Mouse (Mus musculus): ENCODE measurements at regions not wholly inside any gene's neighbourhood (a gene's known extent, or its start where the extent isn't known, plus 50 kb on each side); places are given as distances from the start of the nearest gene placed in this dataset.

GRCm38 (mm10) chr6:102977122-102977521 lies 404.2 kb upstream of the Cntn3 start:
- DNase-seq (ENCODE audit: low read depth, low spot score): no peak

DNA sequence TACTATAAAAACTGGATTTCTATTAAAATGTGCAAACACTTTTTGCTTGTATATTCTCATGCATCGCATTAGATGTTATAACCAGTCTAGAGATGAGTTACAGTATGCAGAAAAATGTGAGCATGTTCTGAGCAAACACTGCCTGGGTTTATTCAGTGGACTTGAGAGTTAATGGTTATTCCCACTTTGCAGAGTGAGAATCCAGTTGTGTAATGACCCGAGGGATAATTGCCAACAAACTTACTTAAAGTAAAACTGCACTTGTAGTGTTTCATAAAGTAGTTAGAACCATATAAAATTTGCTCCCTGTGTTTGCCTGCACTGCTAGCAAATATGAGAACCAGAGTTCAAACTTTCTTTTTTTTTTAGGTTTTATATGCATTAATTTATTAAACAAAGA lies 450.4 kb upstream of the Cntn3 start:
- no peak for DNase-seq (ENCODE audit: low read depth, low spot score)

GRCm38 (mm10) chr6:103024006-103024405 lies 451.1 kb upstream of the Cntn3 start:
- DNase-seq (ENCODE audit: low read depth, low spot score): no peak

- peak; percentile 51 for DNase-seq (ENCODE audit: low read depth, low spot score)
Measured at GRCm38 (mm10) chr6:103028150-103028549, 455.2 kb upstream of the Cntn3 start.

- DNase-seq (ENCODE audit: low read depth, low spot score): no peak
Measured at GRCm38 (mm10) chr6:103033418-103033817, 460.5 kb upstream of the Cntn3 start.

- no peak for DNase-seq (ENCODE audit: low read depth, low spot score)
Measured at GRCm38 (mm10) chr6:103033919-103034318, 461.0 kb upstream of the Cntn3 start.

GRCm38 (mm10) chr6:103060591-103060990 lies 449.8 kb upstream of the Chl1 start:
- DNase-seq (ENCODE audit: low read depth, low spot score): peak; percentile 61

GRCm38 (mm10) chr6:103106189-103106588 lies 404.2 kb upstream of the Chl1 start:
- DNase-seq (ENCODE audit: low read depth, low spot score): no peak

DNA sequence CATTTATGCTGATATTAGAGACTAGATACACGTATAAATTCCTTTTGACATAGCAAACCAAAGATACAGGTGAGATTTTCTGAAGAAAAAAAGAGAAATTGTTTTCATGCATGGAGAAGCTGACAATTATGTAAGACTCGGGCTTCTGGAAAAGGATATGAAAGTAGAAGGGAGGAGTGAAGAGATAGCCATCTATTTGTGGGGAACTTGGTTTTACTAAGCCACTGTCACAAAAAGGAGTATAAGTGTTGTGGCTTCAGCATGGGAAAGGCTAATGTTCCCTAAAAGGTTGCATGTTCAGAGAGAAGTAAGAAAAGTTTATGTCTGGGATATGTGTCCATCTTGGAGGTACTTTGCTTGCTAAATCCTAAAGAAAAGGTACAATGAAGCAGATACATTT lies 390.8 kb upstream of the Chl1 start:
- no peak for DNase-seq (ENCODE audit: low read depth, low spot score)

GRCm38 (mm10) chr6:103140851-103141250 lies 369.5 kb upstream of the Chl1 start:
- DNase-seq (ENCODE audit: low read depth, low spot score): no peak

DNA sequence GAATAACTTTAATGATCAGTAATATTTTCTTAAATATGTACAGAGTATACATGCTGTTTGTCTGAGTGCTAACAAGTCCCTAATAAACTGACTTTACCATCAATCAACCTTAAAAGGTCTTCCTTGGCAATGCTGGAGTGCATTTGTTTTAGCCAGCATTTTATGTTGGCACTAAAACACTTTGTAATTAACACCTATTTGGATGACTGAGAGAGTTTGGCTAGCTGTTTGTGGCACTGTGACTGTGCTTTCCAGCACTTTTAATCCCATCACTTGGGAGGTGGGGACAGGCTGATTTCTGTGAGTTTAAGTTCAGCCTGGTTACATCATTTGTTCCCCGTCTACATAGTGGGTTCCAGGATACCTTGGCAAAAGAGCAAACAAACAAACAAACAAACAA lies 332.5 kb upstream of the Chl1 start:
- no peak for DNase-seq (ENCODE audit: low read depth, low spot score)

- DNase-seq (ENCODE audit: low read depth, low spot score): no peak
Measured at GRCm38 (mm10) chr6:103183355-103183754, 327.0 kb upstream of the Chl1 start.

DNA sequence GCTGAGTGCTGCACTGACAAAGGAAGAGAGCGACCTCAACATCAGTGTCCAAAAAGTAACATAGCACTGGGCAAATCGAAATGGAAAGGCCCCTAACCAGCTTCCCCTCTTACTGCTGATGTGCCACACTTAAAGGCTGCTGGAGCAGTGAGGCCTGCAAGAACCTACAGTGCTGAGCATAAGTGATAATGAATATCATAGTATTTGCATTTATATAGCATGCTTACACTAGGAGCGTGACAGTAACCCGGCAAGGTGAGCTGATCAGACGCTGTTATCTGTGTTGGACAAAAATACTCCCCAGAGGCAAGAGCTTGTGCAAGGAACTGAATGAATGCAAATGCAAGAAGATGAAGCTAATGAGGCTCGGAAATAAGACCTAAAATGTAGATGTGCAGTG lies 313.5 kb upstream of the Chl1 start:
- DNase-seq (ENCODE audit: low read depth, low spot score): no peak

GRCm38 (mm10) chr6:103201605-103202004 lies 308.8 kb upstream of the Chl1 start:
- DNase-seq (ENCODE audit: low read depth, low spot score): peak; percentile 24

- no peak for DNase-seq (ENCODE audit: low read depth, low spot score)
Measured at GRCm38 (mm10) chr6:103209202-103209601, 301.2 kb upstream of the Chl1 start.

DNA sequence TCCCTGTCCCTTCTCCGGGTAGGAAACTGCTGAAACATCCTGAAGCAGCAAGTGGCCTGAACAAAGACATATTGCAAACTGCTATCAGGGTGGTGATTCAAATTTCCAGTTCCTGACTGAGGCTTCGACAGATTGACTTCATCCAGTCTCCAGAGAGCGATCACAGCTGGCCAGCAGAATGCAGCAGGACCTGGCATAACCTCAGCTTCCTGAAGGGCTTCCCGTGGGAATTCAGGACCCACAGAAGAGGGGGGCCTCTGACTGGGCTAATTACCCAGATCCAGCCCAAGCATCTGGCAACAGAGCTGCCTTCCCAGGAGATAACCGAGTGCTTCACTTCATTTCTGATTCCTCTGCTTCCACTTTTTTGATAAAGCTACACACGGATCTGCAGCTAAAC lies 297.2 kb upstream of the Chl1 start:
- DNase-seq (ENCODE audit: low read depth, low spot score): no peak

DNA sequence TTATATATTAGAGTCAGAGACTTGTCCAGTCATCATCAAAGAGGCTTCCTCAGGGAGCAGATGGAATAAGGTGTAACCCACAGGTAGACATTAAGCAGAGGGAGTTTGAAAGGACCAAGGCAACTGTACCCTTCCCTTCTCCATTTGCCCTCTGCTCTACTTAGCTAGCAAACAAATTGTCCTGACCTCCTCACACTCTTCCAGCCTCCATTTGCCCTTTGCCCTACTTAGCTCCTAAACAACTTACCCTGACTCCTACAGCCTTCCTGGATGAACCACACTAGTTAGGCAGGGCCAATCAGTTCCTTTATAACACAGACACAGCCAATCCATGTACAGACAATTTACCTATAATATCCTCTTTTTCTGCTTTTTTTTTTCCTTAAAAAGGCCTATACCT lies 273.5 kb upstream of the Chl1 start:
- no peak for DNase-seq (ENCODE audit: low read depth, low spot score)

DNA sequence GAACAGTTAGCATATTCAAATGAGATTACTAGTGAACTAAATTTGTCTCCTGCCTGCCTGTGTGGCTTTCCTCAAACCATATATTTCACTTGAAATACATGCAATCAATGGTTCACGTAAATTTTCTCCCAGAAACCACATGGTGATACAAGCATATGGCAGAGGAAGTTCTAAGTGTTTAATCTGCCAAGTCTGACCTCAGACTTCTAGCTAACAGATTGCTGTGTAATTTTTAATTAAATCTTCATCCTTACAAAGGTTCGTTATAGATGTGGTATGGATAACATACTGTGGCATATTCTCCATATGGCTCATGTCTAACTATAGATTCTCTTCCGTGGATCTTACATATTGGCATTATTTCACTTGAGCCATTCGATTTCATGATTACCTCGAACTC lies 241.4 kb upstream of the Chl1 start:
- DNase-seq (ENCODE audit: low read depth, low spot score): no peak

GRCm38 (mm10) chr6:103272216-103272615 lies 238.2 kb upstream of the Chl1 start:
- DNase-seq (ENCODE audit: low read depth, low spot score): no peak

GRCm38 (mm10) chr6:103275071-103275470 lies 235.3 kb upstream of the Chl1 start:
- DNase-seq (ENCODE audit: low read depth, low spot score): no peak

- peak; percentile 12 for DNase-seq (ENCODE audit: low read depth, low spot score)
Measured at GRCm38 (mm10) chr6:103275476-103275875, 234.9 kb upstream of the Chl1 start.

GRCm38 (mm10) chr6:103296015-103296414 lies 214.4 kb upstream of the Chl1 start:
- no peak for DNase-seq (ENCODE audit: low read depth, low spot score)

GRCm38 (mm10) chr6:103306420-103307249 lies 203.8 kb upstream of the Chl1 start:
- DNase-seq (ENCODE audit: low read depth, low spot score): peak; percentile 49

- DNase-seq (ENCODE audit: low read depth, low spot score): no peak
Measured at GRCm38 (mm10) chr6:103307250-103307580, 203.2 kb upstream of the Chl1 start.

All from telencephalon, adult 2 months (tissue).